Mouse (Mus musculus) left cerebral cortex, adult 18-20 months (tissue): ENCODE results near the gene Gm17482. TPM values are rescaled to one million over a fixed set of nuclear protein-coding genes. Genes with fewer than 3 reads are reported as not detected.
A peak's percentile ranks its signal among the peaks of the same experiment; 100 is the strongest.

Source experiments
- DNase-seq, 2 experiments: peaks; one replicate each; pipeline ENCODE4 v3.0.0; 2021 to 2022; ENCODE audit warnings: low spot score in 2 of 2, mixed read lengths in 1 of 2
- total RNA-seq, 2 experiments: library from RNA; stranded (reverse); gene quantifications; 2 replicates each; pipeline ENCODE4 v1.2.3; 2021

Gm17482 gene
- total RNA-seq, 2 experiments from 2014 or later, result not detected

GRCm38 (mm10) chr6:115244222-115244621 lies 17.1 kb downstream of the Gm17482 start:
- no peak for DNase-seq

DNA sequence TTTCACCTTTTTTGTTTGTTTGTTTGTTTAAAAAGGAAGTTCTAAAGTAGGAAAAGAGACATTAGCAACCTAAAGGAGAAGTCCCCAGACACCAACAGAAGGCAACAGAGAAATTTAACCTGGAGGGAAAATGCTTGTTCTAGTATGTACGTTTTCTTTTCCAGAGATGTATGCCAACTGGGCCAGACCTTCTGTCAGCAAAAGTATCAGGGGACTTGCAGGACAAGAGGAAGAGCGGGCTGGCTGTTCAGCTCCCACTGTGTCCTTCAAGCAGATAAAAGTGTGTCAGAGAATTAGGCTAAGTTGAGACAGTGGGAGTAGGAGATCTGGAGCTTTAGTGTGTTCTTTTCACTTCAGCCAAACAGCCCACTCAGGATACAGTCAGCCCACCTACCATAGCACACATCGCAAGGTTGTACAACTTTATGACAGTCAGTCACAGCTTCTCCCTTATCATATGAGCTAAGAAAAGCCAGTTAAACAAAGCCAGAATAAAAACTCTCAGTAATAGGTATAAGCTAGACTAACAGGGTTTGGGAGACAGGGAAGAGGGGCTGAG lies 18.4 kb downstream of the Gm17482 start:
- DNase-seq, result peak in 1 of 2 experiments; percentile 20

DNA sequence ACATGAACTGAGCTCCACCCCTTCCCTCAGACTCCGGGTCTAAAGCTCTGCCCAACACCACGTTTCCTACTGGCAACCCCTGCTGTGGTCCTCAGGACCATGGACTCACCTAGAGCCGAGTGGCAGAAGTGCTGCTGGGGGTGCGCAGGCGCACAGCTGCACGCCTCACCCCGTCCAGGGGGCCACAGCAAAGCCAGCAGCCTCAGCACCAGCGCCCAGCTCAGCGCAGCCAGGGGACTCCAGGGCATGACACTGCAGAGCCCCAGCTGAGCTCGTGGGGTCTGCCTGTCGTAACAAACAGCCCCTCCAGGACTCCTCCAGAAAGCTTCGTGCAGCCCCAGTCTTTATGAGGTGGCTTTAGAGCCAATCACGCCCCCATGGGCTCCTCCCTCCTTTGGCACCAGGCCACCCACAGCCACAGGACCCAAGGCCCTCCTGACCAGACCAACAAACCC lies 24.4 kb downstream of the Gm17482 start:
- no peak for DNase-seq

GRCm38 (mm10) chr6:115252099-115252873 lies 25.1 kb downstream of the Gm17482 start, which contains the start of gene Timp4:
Gene Timp4, minus strand, starts transcription at chr6:115252205.
- DNase-seq, result no peak

- no peak for DNase-seq
Measured at GRCm38 (mm10) chr6:115255171-115255570, 28.0 kb downstream of the Gm17482 start.

DNA sequence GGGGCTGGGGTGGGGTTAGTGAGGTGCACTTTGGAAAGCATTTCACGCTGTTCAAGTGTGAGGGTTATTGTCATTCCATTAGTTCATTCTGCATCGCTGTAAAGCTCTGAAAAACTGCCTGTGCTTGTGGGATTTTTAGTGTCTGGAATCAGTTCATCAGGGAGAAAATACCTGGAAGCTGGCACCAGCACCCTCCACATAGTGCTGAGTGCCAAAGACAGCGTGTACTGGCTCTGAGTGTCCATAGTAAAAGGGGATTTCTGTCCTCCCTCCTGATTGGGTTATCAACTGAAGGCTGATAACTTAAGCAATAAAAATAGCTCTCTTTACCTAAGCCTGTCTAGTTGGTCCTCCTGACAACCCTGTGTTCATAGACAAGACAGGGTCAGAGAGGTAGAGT lies 33.4 kb downstream of the Gm17482 start:
- no peak for DNase-seq

DNA sequence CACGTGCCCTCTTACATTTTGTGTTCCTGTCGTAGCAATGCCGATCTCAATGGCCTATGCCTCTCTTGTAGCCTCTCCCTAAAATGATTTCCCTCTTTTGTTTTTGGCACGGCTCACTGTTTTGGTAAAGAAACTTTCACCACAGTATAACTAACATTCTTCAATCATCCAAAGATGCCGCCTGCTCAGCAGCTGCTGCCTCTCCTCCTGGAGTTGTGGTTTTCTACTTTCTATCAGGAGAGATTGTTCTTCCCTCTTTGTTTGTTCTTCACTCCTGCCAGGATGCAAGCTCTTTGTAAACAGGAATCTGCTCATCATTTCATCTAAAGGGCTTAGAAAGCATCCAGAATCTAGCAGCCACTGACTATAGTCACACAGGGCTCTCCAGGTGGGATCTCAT lies 39.6 kb downstream of the Gm17482 start:
- no peak for DNase-seq

DNA sequence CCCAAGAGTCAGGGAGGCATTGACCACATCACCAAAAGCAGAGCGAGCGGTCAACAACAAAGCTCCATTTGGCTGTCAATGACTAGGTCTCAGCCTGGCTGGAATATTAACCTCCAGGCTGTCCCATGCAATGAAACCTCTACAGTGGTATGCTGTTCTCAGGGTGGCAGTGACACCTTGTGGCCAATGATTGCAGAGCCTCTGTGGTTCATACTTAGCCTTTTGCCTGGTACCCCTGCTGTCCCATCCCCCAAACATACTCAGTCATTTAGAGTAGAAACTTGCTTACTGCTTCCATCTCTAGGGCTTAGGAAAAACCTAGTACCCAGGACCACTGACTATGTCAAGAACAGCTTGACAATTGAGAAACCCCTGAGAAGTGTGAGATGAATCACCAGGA lies 40.8 kb downstream of the Gm17482 start:
- peak; percentile 74 to 76 for DNase-seq

DNA sequence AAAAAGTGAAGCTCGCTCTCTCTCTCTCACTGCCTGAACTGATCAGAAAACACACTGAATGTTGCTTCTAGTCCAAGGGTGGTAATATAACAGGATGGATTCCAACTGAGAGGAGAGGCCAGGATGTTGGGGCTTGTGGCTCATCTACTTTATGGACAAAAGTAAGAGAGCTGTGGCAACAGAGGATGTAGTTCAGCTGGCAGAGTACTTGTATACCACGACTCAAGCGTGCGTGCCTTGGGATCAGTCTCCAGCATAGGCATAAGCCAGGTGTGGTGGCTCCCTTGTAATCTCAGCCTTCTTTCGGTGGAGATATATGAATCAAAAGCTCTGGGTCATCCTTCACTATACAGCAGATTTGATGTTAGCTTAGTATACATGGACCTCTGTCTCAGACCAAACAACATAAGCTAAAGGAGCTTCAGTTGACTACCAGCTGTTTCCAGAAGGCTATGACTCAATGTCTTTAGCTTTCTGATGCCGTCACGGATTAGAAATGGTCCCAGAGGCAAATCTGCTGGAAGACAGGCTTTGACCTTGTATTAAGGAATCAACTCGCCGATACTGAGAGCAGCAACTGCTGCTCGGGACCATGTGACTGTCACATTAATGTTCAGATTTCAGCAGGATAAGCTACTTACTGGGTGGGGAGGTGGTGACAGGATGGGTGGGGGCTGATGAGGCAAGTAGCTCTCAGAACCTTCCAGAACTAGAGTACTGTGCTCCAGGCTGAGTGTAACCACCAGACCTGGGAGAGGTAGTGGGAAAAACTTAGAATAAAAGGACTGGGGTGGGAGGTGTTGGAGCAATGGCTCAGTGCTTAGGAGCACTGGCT lies 41.6 kb downstream of the Gm17482 start:
- DNase-seq, result no peak

- DNase-seq, result no peak
Measured at GRCm38 (mm10) chr6:115269561-115269960, 42.4 kb downstream of the Gm17482 start.

GRCm38 (mm10) chr6:115270085-115270484 lies 42.9 kb downstream of the Gm17482 start:
- DNase-seq, result no peak

DNA sequence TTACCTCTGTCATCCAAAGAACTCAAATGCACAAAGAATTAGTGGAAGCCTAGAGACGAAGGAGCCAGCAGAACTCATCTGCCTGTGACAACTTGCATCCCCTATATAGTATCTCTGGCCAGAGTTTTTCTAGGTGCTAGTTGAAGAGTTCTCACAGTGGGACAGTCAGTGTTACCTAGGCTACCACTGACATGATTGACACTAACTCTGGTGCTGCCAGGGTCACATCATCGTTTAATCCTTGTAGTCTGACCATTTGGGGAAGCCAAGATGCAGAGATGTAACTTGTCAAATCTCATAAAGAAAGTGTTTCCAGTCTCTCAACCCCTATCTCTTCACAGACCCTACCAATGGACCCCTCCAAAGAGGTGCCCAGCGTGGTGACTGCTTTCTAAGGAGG lies 44.2 kb downstream of the Gm17482 start:
- DNase-seq, result no peak

GRCm38 (mm10) chr6:115271866-115272271 lies 44.7 kb downstream of the Gm17482 start:
- no peak for DNase-seq

GRCm38 (mm10) chr6:115273346-115273745 lies 46.2 kb downstream of the Gm17482 start:
- DNase-seq, result no peak

- no peak for DNase-seq
Measured at GRCm38 (mm10) chr6:115274705-115275104, 47.6 kb downstream of the Gm17482 start.

DNA sequence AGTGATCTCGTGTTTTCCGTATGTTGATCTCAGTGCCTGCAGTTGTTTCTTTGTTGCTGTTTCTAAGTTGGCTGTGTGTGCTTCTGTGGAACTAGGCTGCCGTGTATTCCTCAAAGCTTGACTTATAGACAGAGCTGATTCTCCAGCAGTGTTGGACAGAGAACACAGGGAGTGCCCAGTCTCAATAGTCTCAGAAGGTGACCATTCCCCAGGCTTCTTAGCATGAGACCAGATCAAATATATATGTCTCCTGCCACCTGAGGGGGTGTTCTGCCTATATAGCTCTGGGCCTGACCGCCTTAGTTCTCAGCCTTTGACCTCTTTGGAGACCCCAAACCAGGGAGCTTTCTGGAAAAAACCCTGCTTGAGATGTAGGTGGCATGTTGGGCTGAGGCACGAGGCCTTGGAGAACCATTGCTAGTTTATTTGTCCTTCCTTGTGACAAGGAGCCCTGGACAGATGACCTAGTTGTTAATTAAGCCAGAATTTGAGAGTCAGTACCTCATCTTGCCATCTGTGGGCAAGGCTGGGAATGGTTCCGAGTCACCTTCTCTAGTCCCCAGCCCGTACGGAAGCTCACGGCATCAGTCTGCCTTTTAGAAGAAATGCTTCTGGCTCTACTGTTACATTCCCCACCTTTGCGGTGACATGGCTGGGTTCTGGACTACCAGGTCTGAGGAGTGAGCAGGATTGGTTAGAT lies 48.1 kb downstream of the Gm17482 start:
- DNase-seq, result no peak

GRCm38 (mm10) chr6:115278086-115278485 lies 50.9 kb downstream of the Gm17482 start:
- DNase-seq, result peak; percentile 46 to 61

GRCm38 (mm10) chr6:115279639-115280038 lies 52.5 kb downstream of the Gm17482 start:
- DNase-seq, result peak in 1 of 2 experiments; percentile 1

GRCm38 (mm10) chr6:115284153-115284552 lies 57.0 kb downstream of the Gm17482 start:
- no peak for DNase-seq

DNA sequence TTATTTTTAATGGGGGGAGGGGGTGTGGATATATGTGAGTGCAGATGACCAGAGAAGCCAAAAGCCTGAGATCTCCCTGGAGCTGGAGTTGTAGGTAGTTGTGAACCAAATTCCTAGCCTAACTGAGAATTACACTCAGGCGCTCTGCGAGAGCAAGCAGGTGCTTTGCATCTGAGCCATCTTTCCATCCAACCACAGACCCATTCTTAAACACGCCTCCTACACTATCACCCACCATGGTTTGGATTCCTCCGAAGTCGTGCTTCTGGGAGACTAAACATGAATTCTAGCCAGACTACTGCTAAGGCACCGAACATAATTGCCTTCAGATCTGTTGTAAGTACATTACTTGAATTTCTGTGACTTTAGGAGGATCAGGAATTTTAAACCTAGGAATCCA lies 59.3 kb downstream of the Gm17482 start:
- peak; percentile 45 to 61 for DNase-seq

GRCm38 (mm10) chr6:115288223-115288622 lies 61.1 kb downstream of the Gm17482 start:
- DNase-seq, result no peak
